Mouse (Mus musculus) embryonic facial prominence, embryonic 11.5 days (tissue): ENCODE measurements around the gene Dhx57. TPM values are rescaled to one million over a fixed set of nuclear protein-coding genes. Genes with fewer than 3 reads are reported as not detected.
"Not testable (repeated sequence)": the region's sequence is repeated elsewhere in the genome, so short reads cannot be mapped to it uniquely, and the experiment has no call there.

Experiments
- ATAC-seq: fragments of 200-750 bp; cut with Nextera tagmentation; replicated peaks from 2 replicates; pipeline ENCODE4 v1.8.0; 2017; ENCODE audit warnings: low read depth; ENCODE audit not compliant: insufficient number of reproducible peaks, low FRiP score, low TSS enrichment
- DNase-seq: peaks from one replicate; pipeline ENCODE4 v3.0.0-alpha.2; 2015; ENCODE audit warnings: low spot score
- H3K27ac ChIP-seq: fragments of 300-500 bp; sonication (generic); replicated peaks from 2 replicates; pipeline ENCODE4 v1.5.1; 2014; ENCODE audit warnings: mild to moderate bottlenecking, low read depth, low read length, control low read depth
- H3K27me3 ChIP-seq: fragments of 300-500 bp; sonication (generic); 2 replicates; pipeline ENCODE4 v1.6.1; 2014; ENCODE audit warnings: mild to moderate bottlenecking, low read length, moderate library complexity, mixed read lengths; ENCODE audit not compliant: control insufficient read depth, insufficient read depth
- H3K36me3 ChIP-seq: fragments of 300-500 bp; sonication (generic); replicated peaks from 2 replicates; pipeline ENCODE4 v1.6.1; 2014; ENCODE audit warnings: low read depth, mild to moderate bottlenecking, low read length, moderate library complexity, mixed read lengths; ENCODE audit not compliant: control insufficient read depth, insufficient read depth
- H3K4me1 ChIP-seq: fragments of 300-500 bp; sonication (generic); 2 replicates; pipeline ENCODE4 v1.6.1; 2014; ENCODE audit warnings: low read length, mixed read lengths; ENCODE audit not compliant: control insufficient read depth, insufficient read depth
- H3K4me2 ChIP-seq: fragments of 300-500 bp; sonication (generic); 2 replicates; pipeline ENCODE4 v1.6.1; 2014; ENCODE audit warnings: low read depth, mild to moderate bottlenecking, control low read depth, low read length, moderate library complexity
- H3K4me3 ChIP-seq: fragments of 300-500 bp; sonication (generic); 2 replicates; pipeline ENCODE4 v1.5.1; 2014; ENCODE audit warnings: low read depth, low read length, control low read depth
- H3K9ac ChIP-seq: fragments of 300-500 bp; sonication (generic); replicated peaks from 2 replicates; pipeline ENCODE4 v1.6.1; 2014; ENCODE audit warnings: mild to moderate bottlenecking, control low read depth, low read length
- H3K9me3 ChIP-seq: fragments of 300-500 bp; sonication (generic); replicated peaks from 2 replicates; pipeline ENCODE4 v1.6.1; 2016; ENCODE audit warnings: mild to moderate bottlenecking, low read length, inconsistent platforms, mixed read lengths; ENCODE audit not compliant: control insufficient read depth
- WGBS: fragments of 180-500 bp; shearing (Covaris S2); extraction: QIAGEN DNeasy Blood & Tissue Kit; methylation state at CpG from one replicate; pipeline ENCODE4 v1.1.7; 2014; 5-methylcytosine and 5-hydroxymethylcytosine counted together
- polyA plus RNA-seq: library from polyadenylated mRNA; unstranded; fragments of >200 nt; fragmentation: Nextera tagmentation; extraction: Ambion mirVana; gene quantifications from 2 replicates; pipeline ENCODE4 v1.2.1, GENCODE M21; 2014

The Dhx57 gene
- polyA plus RNA-seq, 1 experiment from 2014 or later: 19.1 TPM

- Histone ChIP-seq H3K4me3 (no peak overlapping the region), H3K4me1 (no peaks in the 10 kb centered on the region), H3K9ac (no peak overlapping the region), H3K36me3 (no peaks in the 10 kb centered on the region), H3K4me2 (no peak overlapping the region), H3K27ac (no peak overlapping the region), H3K9me3 (no peaks in the 10 kb centered on the region), H3K27me3 (no peaks in the 10 kb centered on the region)
- DNase-seq (no peak), ATAC-seq (no peak)
- 89% methylated on average over 2 of the region's 2 CpGs for whole genome bisulfite sequencing
Observed at GRCm38 (mm10) chr17:80229396-80229795, 60.9 kb downstream of the Dhx57 start.

GRCm38 (mm10) chr17:80225142-80225541, 65.1 kb downstream of the Dhx57 start:
- Histone ChIP-seq H3K4me3 (peak overlapping the region; percentile 58), H3K9ac (peak overlapping the region; percentile 82), H3K4me2 (peak overlapping the region; percentile 57)
- H3K27ac ChIP-seq, H3K36me3 ChIP-seq, DNase-seq, ATAC-seq, H3K9me3 ChIP-seq, H3K27me3 ChIP-seq, H3K4me1 ChIP-seq: not testable (repeated sequence)
- 49% methylated on average over 4 of the region's 5 CpGs for WGBS

GRCm38 (mm10) chr17:80224326-80225116, 65.8 kb downstream of the Dhx57 start, which contains the start of gene Gemin6:
Gene Gemin6 (plus strand): TSS chr17:80224441.
- Histone ChIP-seq H3K27me3 (no peaks in the 10 kb centered on the region), H3K4me3 (peak within 1 kb of the TSS; percentile 58)
- WGBS: under 1% methylated on average over 33 of the region's 33 CpGs

GRCm38 (mm10) chr17:80223829-80224228, 66.4 kb downstream of the Dhx57 start:
- no peak; the same call in 1 of the 2 replicates for ATAC-seq
- 9% methylated on average over 9 of the region's 9 CpGs for WGBS
- peak overlapping the region; percentile 58 for H3K4me3 ChIP-seq
- H3K9ac ChIP-seq: peak overlapping the region; percentile 82
- no peaks in the 10 kb centered on the region for H3K36me3 ChIP-seq
- H3K27ac ChIP-seq: peak overlapping the region; percentile 78
- DNase-seq: no peak
- H3K9me3 ChIP-seq: no peaks in the 10 kb centered on the region
- H3K4me2 ChIP-seq: peak overlapping the region; percentile 56
- H3K4me1 ChIP-seq: no peaks in the 10 kb centered on the region
- H3K27me3 ChIP-seq: no peaks in the 10 kb centered on the region

More at GRCm38 (mm10) chr17:80224326-80225116, 65.8 kb downstream of the Dhx57 start, which contains the start of gene Gemin6:
- H3K4me1 ChIP-seq: no peaks in the 10 kb centered on the region
- peak within 1 kb of the TSS; percentile 57 for H3K4me2 ChIP-seq
- H3K9me3 ChIP-seq: no peaks in the 10 kb centered on the region
- H3K27ac ChIP-seq: peak within 1 kb of the TSS; percentile 78
- peak; percentile 96 for DNase-seq
- peak within 1 kb of the TSS; percentile 82 for H3K9ac ChIP-seq
- peak; percentile 96 for ATAC-seq
- H3K36me3 ChIP-seq: no peaks in the 10 kb centered on the region

- 75% methylated on average over 3 of the region's 3 CpGs for WGBS
- DNase-seq (no peak), ATAC-seq (no peak)
- Histone ChIP-seq H3K9ac (no peak overlapping the region), H3K4me1 (no peaks in the 10 kb centered on the region), H3K4me3 (no peak overlapping the region), H3K9me3 (no peaks in the 10 kb centered on the region), H3K4me2 (no peak overlapping the region), H3K36me3 (no peaks in the 10 kb centered on the region), H3K27me3 (no peaks in the 10 kb centered on the region), H3K27ac (no peak overlapping the region)
Observed at GRCm38 (mm10) chr17:80221890-80222628, 68.2 kb downstream of the Dhx57 start.

GRCm38 (mm10) chr17:80221202-80221601, 69.1 kb downstream of the Dhx57 start:
- Histone ChIP-seq H3K27me3 (no peaks in the 10 kb centered on the region), H3K9ac (no peak overlapping the region), H3K4me1 (no peaks in the 10 kb centered on the region), H3K36me3 (no peaks in the 10 kb centered on the region), H3K4me2 (no peak overlapping the region), H3K9me3 (no peaks in the 10 kb centered on the region), H3K27ac (no peak overlapping the region), H3K4me3 (no peak overlapping the region)
- ATAC-seq: no peak
- 65% methylated on average over 9 of the region's 9 CpGs for WGBS
- DNase-seq: no peak

GRCm38 (mm10) chr17:80220131-80220530, 70.1 kb downstream of the Dhx57 start:
- Histone ChIP-seq H3K4me3 (no peak overlapping the region), H3K9me3 (no peaks in the 10 kb centered on the region), H3K4me2 (no peak overlapping the region), H3K9ac (no peak overlapping the region), H3K36me3 (no peaks in the 10 kb centered on the region), H3K4me1 (no peaks in the 10 kb centered on the region), H3K27ac (no peak overlapping the region), H3K27me3 (no peaks in the 10 kb centered on the region)
- WGBS: 75% methylated on average over 2 of the region's 2 CpGs
- ATAC-seq (no peak), DNase-seq (no peak)

GRCm38 (mm10) chr17:80213998-80214397, 76.3 kb downstream of the Dhx57 start:
- not testable (repeated sequence) for H3K27ac ChIP-seq, DNase-seq, H3K36me3 ChIP-seq, H3K27me3 ChIP-seq, H3K4me3 ChIP-seq, H3K9ac ChIP-seq, H3K4me2 ChIP-seq, H3K4me1 ChIP-seq, ATAC-seq, H3K9me3 ChIP-seq
- WGBS: 86% methylated on average over 4 of the region's 4 CpGs
